Mouse (Mus musculus): ENCODE results near the gene Hsd17b6.
"Not testable (repeated sequence)": the region's sequence is repeated elsewhere in the genome, so short reads cannot be mapped to it uniquely, and the experiment has no call there.

Gene Hsd17b6

GRCm38 (mm10) chr10:128007446-128007845 is at the start of gene Hsd17b6:
TSS of gene Hsd17b6 (minus strand) at chr10:128007611.
- DNase-seq, result no peak

GRCm38 (mm10) chr10:128053001-128053400 is 45.6 kb upstream of the Hsd17b6 start:
- no peak for DNase-seq

- not testable (repeated sequence) for DNase-seq
These were observed 44.7 kb upstream of the Hsd17b6 start for GRCm38 (mm10) chr10:128052136-128052535.

- DNase-seq, result no peak
These were observed 44.2 kb upstream of the Hsd17b6 start for GRCm38 (mm10) chr10:128051589-128051988.

GRCm38 (mm10) chr10:128050355-128050754 is 42.9 kb upstream of the Hsd17b6 start:
- no peak for DNase-seq

GRCm38 (mm10) chr10:128049741-128050140 is 42.3 kb upstream of the Hsd17b6 start:
- DNase-seq, result no peak

- DNase-seq, result no peak
These were observed 40.7 kb upstream of the Hsd17b6 start for GRCm38 (mm10) chr10:128048157-128048556.

- DNase-seq, result no peak
These were observed 35.8 kb upstream of the Hsd17b6 start for GRCm38 (mm10) chr10:128043041-128043835.

GRCm38 (mm10) chr10:128042466-128042865 is 35.1 kb upstream of the Hsd17b6 start:
- no peak for DNase-seq

GRCm38 (mm10) chr10:128041636-128042035 is 34.2 kb upstream of the Hsd17b6 start:
- DNase-seq, result no peak

GRCm38 (mm10) chr10:128040293-128040692 is 32.9 kb upstream of the Hsd17b6 start:
- no peak for DNase-seq

GRCm38 (mm10) chr10:128039858-128040257 is 32.4 kb upstream of the Hsd17b6 start:
- DNase-seq, result no peak

- DNase-seq, result no peak
These were observed 31.8 kb upstream of the Hsd17b6 start for GRCm38 (mm10) chr10:128039167-128039566.

- no peak for DNase-seq
These were observed 30.5 kb upstream of the Hsd17b6 start for GRCm38 (mm10) chr10:128037921-128038320.

- peak; percentile 61 to 66 for DNase-seq
These were observed 29.5 kb upstream of the Hsd17b6 start for GRCm38 (mm10) chr10:128036746-128037425.

GRCm38 (mm10) chr10:128030860-128031259 is 23.4 kb upstream of the Hsd17b6 start:
- DNase-seq, result no peak

- DNase-seq, result no peak
These were observed 22.5 kb upstream of the Hsd17b6 start for GRCm38 (mm10) chr10:128029931-128030330.

- DNase-seq, result no peak
These were observed 16.1 kb upstream of the Hsd17b6 start for GRCm38 (mm10) chr10:128023496-128023895.

GRCm38 (mm10) chr10:128022196-128022595 is 14.8 kb upstream of the Hsd17b6 start:
- no peak for DNase-seq

- DNase-seq, result peak; percentile 81 to 85
These were observed 7.9 kb upstream of the Hsd17b6 start, which contains the start of gene Prim1 for GRCm38 (mm10) chr10:128015068-128015934. TSS of gene Prim1 (plus strand) at chr10:128015168.

- no peak for DNase-seq
These were observed 2.3 kb upstream of the Hsd17b6 start for GRCm38 (mm10) chr10:128009735-128010134.

GRCm38 (mm10) chr10:128008207-128008889 is 937 bp upstream of the Hsd17b6 start:
- peak; percentile 56 to 87 for DNase-seq
